Mouse (Mus musculus): ENCODE data around the gene Arg2. TPM values are rescaled to one million over a fixed set of nuclear protein-coding genes. Genes with fewer than 3 reads are reported as not detected.

Arg2 gene
- polyA plus RNA-seq (2012; rRNA removed; ENCODE audit: low replicate concordance): 136 and 163 TPM in 2 replicates

DNA sequence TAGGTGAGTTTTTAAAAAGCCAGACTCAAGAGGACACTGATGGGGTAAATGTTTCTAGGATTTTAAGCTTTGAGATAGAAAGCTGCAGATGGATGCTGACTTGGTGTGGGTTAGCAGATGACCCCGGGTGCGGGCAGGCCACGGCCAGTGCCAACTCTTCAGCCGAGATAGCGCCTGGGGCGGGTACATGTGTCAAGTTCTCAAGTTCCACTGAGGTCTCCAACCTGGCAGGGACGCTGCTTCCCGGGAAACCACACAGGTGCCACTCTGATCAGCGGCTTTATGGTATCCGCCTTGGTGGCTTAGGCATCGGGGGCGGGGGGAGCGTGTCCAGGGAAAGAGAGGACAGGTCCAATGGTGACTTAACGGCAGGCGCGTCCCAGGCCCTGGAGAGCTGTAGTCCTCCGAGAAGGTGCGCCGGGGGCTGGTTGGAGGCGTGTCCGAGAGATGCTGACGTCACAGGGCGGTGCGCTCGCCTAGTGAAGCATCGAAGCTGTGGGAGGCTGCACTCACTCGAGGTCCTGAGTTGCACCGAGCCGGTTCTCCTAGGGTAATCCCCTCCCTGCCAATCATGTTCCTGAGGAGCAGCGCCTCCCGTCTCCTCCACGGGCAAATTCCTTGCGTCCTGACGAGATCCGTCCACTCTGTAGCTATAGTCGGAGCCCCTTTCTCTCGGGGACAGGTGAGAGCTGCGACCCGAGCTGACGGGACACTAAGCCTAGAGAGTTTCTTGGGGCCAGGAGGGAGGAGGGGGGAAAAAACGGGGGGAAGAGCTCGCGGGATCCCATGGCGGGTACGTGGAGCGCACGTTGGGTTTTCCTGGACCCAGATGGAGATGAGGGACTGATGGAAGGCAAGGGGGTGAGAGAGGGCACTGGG lies at the start of gene Arg2:
Gene Arg2, plus strand, starts transcription at position 479 of the 879 bp plus-strand sequence.

DNA sequence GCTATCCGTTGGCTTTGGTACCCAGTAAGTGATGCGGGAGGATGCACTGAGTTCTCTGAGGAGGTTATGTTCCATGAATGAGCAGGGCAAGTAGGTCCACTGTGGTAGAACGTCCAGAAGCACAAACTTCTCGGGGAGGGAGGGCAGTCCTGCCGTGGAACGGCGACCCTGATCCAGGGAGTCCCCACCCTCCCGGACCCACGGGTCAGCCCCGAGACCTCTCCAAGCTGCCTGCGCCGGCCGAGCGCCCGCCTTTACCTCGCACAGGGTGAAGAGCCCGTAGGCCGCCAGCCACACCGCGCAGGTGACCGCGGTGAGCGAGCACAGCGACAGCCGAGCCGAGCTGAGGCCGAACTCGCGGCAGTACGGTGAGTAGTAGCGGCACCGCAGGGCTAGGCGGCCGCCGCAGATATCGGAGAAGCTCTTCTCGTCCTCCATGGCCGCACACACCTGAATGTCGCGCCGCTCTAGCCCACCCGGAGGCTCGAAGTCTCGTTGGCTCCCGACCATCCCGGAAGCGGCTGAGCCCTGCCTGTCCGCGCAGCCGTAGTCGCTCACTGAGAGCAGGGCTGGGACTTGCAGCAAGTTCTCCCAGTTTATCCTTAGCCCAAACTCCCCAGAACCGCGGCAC lies 41.3 kb upstream of the Arg2 start, which contains the start of gene Pigh:
Gene Pigh, minus strand, starts transcription at position 470 of the 631 bp plus-strand sequence.

DNA sequence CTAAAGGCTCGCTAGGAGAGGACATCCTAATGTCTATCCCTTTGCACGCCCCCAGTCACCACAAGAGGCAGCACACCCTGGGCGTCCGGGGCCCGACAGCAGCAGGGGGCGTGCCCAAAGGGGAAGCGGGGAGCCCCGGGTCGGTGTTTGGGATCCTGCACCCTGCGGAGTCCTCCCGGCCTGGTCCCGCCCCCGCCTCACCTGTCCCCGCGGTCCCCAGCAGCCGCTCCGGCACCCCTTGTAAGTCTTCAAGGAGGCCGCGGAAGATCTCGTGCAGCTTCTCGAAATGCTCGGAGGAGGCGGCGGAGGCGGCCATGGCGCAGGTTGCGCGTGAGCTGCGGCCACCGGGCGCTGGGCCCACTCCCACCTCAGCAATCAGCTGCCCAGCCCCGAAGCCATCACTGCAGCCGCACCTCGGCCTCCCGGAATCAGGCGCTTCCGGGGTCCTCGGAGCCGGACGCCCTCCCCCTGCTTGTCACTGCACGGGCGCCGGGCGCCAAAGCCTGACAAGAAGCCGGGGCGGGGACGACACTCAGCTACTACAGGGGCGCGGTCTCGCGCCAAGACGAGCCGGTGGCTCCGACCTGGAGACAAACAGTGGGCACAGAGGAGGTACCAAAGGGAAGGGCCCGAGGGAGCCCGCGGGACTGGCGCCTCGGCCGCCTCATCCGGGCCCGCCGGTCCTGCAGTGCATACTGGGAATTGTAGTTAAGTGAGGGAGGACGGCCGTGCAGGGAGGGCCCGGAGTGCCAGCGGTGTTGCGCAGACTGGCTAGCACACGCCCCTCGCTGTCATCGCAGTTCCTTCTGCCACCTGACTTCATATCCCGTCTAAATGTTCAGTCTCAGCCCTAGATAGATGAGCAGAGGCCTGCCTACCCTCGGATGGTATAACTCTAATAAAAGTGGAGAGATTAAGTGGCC lies 41.7 kb downstream of the Arg2 start, which contains the start of gene Vti1b:
Gene Vti1b, minus strand, starts transcription at position 649 of the 923 bp plus-strand sequence.

DNA sequence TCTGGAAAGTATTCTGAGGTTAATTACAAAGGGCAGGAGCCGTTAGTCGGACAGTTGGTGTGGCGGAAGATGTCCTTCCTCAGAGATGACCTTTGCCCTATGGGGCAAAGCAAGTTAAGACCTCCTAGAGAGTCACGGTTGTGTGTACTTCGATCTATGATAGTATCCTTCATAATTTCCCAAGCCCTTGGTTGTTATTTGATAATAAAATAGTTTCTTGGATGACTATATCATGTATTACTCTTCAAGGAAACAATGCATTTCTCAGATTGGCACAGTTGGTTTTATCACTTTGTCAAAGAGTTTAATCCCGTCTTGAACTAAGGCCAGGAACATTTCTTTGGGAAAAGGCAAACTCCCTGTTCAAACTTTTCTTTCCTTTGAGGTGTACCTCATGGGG lies 61.6 kb downstream of the Arg2 start, which contains the start of gene Rdh11:
Gene Rdh11, minus strand, starts transcription at position 101 of the 400 bp plus-strand sequence.

Other genes with a start within 250 kb of the Arg2 start
- 5.5 and 8.2 TPM in 2 replicates for gene Plek2, start 223.8 kb upstream of the Arg2 start, polyA plus RNA-seq (2012; rRNA removed; ENCODE audit: low replicate concordance)
- 8.3 and 9.2 TPM in 2 replicates for gene Tmem229b, start 123.2 kb upstream of the Arg2 start, polyA plus RNA-seq (2012; rRNA removed; ENCODE audit: low replicate concordance)
- 12.2 and 13.3 TPM in 2 replicates for gene Plekhh1, start 101.6 kb upstream of the Arg2 start, polyA plus RNA-seq (2012; rRNA removed; ENCODE audit: low replicate concordance)
- gene Pigh, start 41.1 kb upstream of the Arg2 start, polyA plus RNA-seq (2012; rRNA removed; ENCODE audit: low replicate concordance): 7.2 and 11.0 TPM in 2 replicates
- 33.8 and 46.6 TPM in 2 replicates for gene Vti1b, start 41.9 kb downstream of the Arg2 start, polyA plus RNA-seq (2012; rRNA removed; ENCODE audit: low replicate concordance)
- gene Rdh11, start 61.5 kb downstream of the Arg2 start, polyA plus RNA-seq (2012; rRNA removed; ENCODE audit: low replicate concordance): 6.6 and 7.2 TPM in 2 replicates
- gene Rdh12, start 78.1 kb downstream of the Arg2 start, polyA plus RNA-seq (2012; rRNA removed; ENCODE audit: low replicate concordance): 0.41 and 0.44 TPM in 2 replicates
- gene Zfyve26, start 165.5 kb downstream of the Arg2 start, polyA plus RNA-seq (2012; rRNA removed; ENCODE audit: low replicate concordance): 7.0 and 7.3 TPM in 2 replicates
- 0.32 TPM in 1 of 2 replicates, not detected in the other for gene Rad51b, start 166.5 kb downstream of the Arg2 start, polyA plus RNA-seq (2012; rRNA removed; ENCODE audit: low replicate concordance)